Mouse (Mus musculus): ENCODE measurements around the gene Ubxn2a. TPM values are rescaled to one million over a fixed set of nuclear protein-coding genes. Genes with fewer than 3 reads are reported as not detected.

Gene Ubxn2a
- total RNA-seq (2014; fragmentation: Nextera tagmentation) (58.3 and 65.4 TPM in 2 replicates), total RNA-seq (2017) (73.9 and 75.5 TPM in 2 replicates), polyA plus RNA-seq (2012) (14.3 and 22.6 TPM in 2 replicates)

DNA sequence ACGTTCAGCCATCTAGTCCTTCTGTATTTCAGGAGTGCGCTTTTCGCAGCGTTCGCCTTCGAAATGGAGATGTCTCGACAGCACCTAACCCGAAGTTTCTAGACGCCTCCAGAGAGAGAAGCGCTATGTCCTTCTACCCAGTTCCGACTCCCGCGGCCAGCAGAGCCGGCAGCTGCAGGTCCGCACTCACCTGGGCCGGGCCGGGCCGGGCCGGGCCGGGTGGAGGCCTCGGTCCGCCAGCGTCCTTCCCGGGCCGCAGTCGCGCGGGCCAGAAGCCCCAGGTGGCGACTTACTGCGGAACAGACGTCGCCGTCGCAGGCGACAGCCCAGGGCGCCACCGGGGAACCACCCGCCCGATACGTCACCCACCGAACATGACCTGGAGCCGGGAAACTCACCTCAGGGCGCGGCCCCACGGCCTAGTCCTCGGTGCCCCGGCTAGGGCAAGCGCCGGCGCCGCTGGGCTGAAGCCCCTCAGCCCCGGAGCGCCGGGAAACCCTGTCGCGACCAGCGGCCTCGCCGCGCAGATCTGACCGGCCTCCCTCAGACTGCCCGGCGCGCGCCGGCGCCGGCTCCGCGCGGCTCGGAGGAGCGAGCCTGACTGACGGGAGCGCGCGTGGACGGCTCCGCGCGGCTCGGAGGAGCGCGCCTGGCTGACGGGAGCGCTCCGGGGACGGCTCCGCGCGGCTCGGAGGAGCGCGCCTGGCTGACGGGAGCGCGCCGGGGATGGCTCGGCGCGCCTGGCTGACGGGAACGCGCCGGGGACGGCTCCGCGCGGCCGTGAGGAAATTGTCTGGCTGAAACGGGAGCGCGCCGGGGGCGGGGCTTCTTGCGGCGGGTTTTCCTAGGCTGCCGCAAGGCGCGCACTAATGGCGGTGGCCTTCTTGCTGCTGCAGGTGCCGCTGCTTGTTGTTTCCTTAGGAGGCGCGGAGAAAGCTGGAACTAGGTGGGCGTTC lies at the start of gene Ubxn2a:
Gene Ubxn2a, minus strand, starts transcription at position 755 of the 956 bp plus-strand sequence.
- Histone ChIP-seq H3K9me3 (replicated peaks) (no peaks in the 10 kb centered on the region), H3K4me3 (ENCODE audit: low read depth, low read length) (peak within 1 kb of the TSS; percentile 86), H3K27me3 (ENCODE audit: insufficient read depth, low read length) (no peaks in the 10 kb centered on the region), H3K36me3 (replicated peaks) (peaks cover 29% of the 10 kb centered on the region), H3K4me1 (ENCODE audit: insufficient read depth, low read depth, low read length) (peaks cover 29% of the 10 kb centered on the region)
- DNase-seq (ENCODE audit: low spot score) (peak; percentile 67), ATAC-seq (ENCODE audit: extremely low read depth, insufficient number of reproducible peaks, low FRiP score, poor library complexity, severe bottlenecking) (peak; percentile 40; the same call in 1 of the 2 replicates)
- TF ChIP-seq TAL1 (conservative IDR thresholded peaks at IDR 0.05; ENCODE audit: low read depth, low read length) (no peak), POLR2AphosphoS5 (IDR thresholded peaks at IDR 0.05; ENCODE audit: insufficient replicate concordance, low read depth, low read length) (no peak)

DNA sequence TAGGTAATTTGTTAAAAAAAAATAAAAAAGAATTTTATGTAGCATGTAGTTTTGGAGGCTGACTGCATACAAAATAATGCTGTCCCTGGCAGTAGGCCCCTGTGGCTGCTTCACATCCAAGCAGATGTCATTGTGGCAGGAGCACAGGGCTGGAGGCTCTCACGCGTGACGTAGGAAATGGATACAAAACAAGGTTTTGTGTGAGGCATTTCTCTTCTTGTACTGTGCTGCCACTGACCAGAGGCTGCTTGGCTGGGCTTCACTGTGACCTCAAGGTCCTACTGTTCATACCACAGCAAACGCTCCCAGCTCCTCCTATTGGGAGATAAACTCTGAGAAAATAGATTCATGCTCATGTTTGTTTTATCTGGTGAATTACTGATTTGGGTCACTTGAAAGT lies 45.7 kb upstream of the Ubxn2a start:
- H3K36me3 ChIP-seq (replicated peaks), result peaks cover 76% of the 10 kb centered on the region
- H3K27me3 ChIP-seq (ENCODE audit: insufficient read depth, low read length), result no peaks in the 10 kb centered on the region
- H3K9me3 ChIP-seq (replicated peaks), result no peaks in the 10 kb centered on the region
- ATAC-seq (ENCODE audit: extremely low read depth, insufficient number of reproducible peaks, low FRiP score, poor library complexity, severe bottlenecking) (no peak), DNase-seq (ENCODE audit: low spot score) (no peak)
- 0 out of 2 replicates have a peak, but pooled peaks cover 4% of the 10 kb centered on the region for H3K4me1 ChIP-seq (ENCODE audit: insufficient read depth, low read depth, low read length)
- TF ChIP-seq POLR2AphosphoS5 (IDR thresholded peaks at IDR 0.05; ENCODE audit: insufficient replicate concordance, low read depth, low read length) (no peak), GATA1 (IDR thresholded peaks at IDR 0.05; ENCODE audit: borderline replicate concordance, low read length) (no peak), CTCF (IDR thresholded peaks at IDR 0.05; ENCODE audit: low read depth, low read length) (no peak), TAL1 (conservative IDR thresholded peaks at IDR 0.05; ENCODE audit: low read depth, low read length) (no peak), GATA2 (IDR thresholded peaks at IDR 0.05; ENCODE audit: borderline replicate concordance, low read depth, low read length) (no peak)
- no peak overlapping the region for H3K4me3 ChIP-seq (ENCODE audit: low read depth, low read length)

DNA sequence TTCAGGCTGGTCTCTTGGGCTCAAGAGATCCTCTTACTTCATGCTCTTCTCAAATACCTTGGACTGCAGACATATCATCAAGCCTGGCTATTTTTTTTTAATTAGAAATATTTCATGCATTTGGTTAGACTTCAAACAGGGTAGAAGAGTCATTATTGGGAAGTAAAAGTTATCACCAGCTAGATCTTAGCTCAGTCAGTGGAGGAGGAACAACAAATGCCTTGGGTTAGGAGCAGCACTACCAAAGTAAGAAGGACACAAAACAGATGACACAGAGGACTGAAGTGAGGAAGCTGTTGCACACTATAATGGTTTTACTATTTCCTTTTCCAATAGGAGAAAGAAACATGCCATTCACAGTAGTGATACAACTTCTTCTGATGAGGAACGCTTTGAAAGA lies 44.8 kb upstream of the Ubxn2a start:
- Histone ChIP-seq H3K9me3 (replicated peaks) (no peaks in the 10 kb centered on the region), H3K36me3 (replicated peaks) (peaks cover 78% of the 10 kb centered on the region), H3K4me1 (ENCODE audit: insufficient read depth, low read depth, low read length) (0 out of 2 replicates have a peak, but pooled peaks cover 4% of the 10 kb centered on the region), H3K27me3 (ENCODE audit: insufficient read depth, low read length) (no peaks in the 10 kb centered on the region), H3K4me3 (ENCODE audit: low read depth, low read length) (no peak overlapping the region)
- no peak for ATAC-seq (ENCODE audit: extremely low read depth, insufficient number of reproducible peaks, low FRiP score, poor library complexity, severe bottlenecking)
- TF ChIP-seq CTCF (IDR thresholded peaks at IDR 0.05; ENCODE audit: low read depth, low read length) (no peak), TAL1 (conservative IDR thresholded peaks at IDR 0.05; ENCODE audit: low read depth, low read length) (no peak), GATA1 (IDR thresholded peaks at IDR 0.05; ENCODE audit: borderline replicate concordance, low read length) (no peak), GATA2 (IDR thresholded peaks at IDR 0.05; ENCODE audit: borderline replicate concordance, low read depth, low read length) (no peak), POLR2AphosphoS5 (IDR thresholded peaks at IDR 0.05; ENCODE audit: insufficient replicate concordance, low read depth, low read length) (no peak)
- DNase-seq (ENCODE audit: low spot score), result no peak

DNA sequence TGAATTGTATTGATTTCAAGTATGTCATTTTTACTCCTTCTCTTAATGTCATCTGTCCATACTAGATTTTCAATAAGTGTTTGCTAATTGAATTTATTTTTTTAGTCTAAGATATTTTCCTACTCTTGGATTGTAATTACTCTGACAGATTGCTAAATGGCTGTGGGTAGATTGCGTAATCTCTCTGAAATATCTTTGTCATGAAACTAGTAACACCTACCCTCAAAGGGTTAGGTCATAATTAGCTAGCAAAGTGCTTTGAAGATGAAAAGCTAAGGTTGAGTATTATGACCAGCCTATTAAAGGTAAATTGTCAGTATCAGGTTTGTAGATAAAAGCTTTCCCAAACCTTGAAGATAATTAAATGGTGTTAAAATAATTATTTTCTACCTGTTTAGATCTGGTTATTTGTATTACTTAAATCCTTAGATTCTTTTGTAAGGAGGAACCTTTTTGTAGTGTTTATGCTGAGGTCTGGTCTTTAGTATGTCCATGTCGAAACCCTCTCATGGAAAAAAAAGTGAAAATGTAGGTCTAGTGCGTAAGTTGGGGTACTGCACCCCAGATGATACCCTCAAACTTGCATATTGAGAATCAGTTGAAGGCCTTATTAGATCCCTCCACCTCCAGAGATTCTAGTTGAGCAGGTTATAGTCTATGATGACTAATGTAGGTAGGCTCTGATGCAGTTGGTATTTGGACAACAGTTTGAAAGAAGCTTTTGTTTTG lies 23.5 kb upstream of the Ubxn2a start:
- no peak for ATAC-seq (ENCODE audit: extremely low read depth, insufficient number of reproducible peaks, low FRiP score, poor library complexity, severe bottlenecking)
- H3K27me3 ChIP-seq (ENCODE audit: insufficient read depth, low read length), result no peaks in the 10 kb centered on the region

DNA sequence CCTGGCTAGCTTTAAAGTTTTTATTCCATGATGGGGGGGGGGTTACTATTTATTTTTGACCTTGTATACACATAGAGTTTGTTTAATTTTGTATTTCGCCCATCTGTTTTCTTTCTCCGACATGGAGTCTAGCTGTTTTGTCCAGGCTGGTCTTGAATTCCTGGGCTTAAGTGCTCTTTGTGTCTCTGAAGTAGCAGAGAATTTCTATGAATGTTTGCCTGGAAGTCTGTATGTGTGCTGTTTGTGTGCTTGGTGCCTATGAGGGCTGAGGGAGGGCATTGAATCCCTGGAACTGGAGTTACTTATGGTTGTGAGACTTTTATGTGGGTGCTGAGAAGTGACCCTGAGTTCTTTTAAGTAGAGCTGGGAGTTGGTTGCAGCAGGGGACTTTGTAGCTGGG lies 20.7 kb upstream of the Ubxn2a start:
- H3K36me3 ChIP-seq (replicated peaks), result peaks cover 20% of the 10 kb centered on the region
- H3K27me3 ChIP-seq (ENCODE audit: insufficient read depth, low read length), result no peaks in the 10 kb centered on the region
- H3K4me1 ChIP-seq (ENCODE audit: insufficient read depth, low read depth, low read length), result peaks cover 22% of the 10 kb centered on the region
- DNase-seq (ENCODE audit: low spot score) (no peak), ATAC-seq (ENCODE audit: extremely low read depth, insufficient number of reproducible peaks, low FRiP score, poor library complexity, severe bottlenecking) (no peak)
- TF ChIP-seq POLR2AphosphoS5 (IDR thresholded peaks at IDR 0.05; ENCODE audit: insufficient replicate concordance, low read depth, low read length), result no peak
- no peak for TF ChIP-seq GATA2 (IDR thresholded peaks at IDR 0.05; ENCODE audit: borderline replicate concordance, low read depth, low read length)
- no peak for TF ChIP-seq CTCF (IDR thresholded peaks at IDR 0.05; ENCODE audit: low read depth, low read length)
- TF ChIP-seq GATA1 (IDR thresholded peaks at IDR 0.05; ENCODE audit: borderline replicate concordance, low read length), result no peak
- no peak for TF ChIP-seq TAL1 (conservative IDR thresholded peaks at IDR 0.05; ENCODE audit: low read depth, low read length)
- H3K9me3 ChIP-seq (replicated peaks), result no peaks in the 10 kb centered on the region
- H3K4me3 ChIP-seq (ENCODE audit: low read depth, low read length), result no peak overlapping the region

More for the DNA sequence above, 23.5 kb upstream of the Ubxn2a start:
- H3K9me3 ChIP-seq (replicated peaks), result no peaks in the 10 kb centered on the region
- H3K4me1 ChIP-seq (ENCODE audit: insufficient read depth, low read depth, low read length), result peaks cover 10% of the 10 kb centered on the region; the same call in 1 of the 2 replicates
- no peak for DNase-seq (ENCODE audit: low spot score)
- peaks cover 17% of the 10 kb centered on the region for H3K36me3 ChIP-seq (replicated peaks)
- H3K4me3 ChIP-seq (ENCODE audit: low read depth, low read length), result no peak overlapping the region
- TF ChIP-seq GATA1 (IDR thresholded peaks at IDR 0.05; ENCODE audit: borderline replicate concordance, low read length) (no peak), TAL1 (conservative IDR thresholded peaks at IDR 0.05; ENCODE audit: low read depth, low read length) (no peak), GATA2 (IDR thresholded peaks at IDR 0.05; ENCODE audit: borderline replicate concordance, low read depth, low read length) (no peak), POLR2AphosphoS5 (IDR thresholded peaks at IDR 0.05; ENCODE audit: insufficient replicate concordance, low read depth, low read length) (no peak), CTCF (IDR thresholded peaks at IDR 0.05; ENCODE audit: low read depth, low read length) (no peak)

Measured in G1E (cell line).